Mouse (Mus musculus): ENCODE results near the gene Olah. TPM values are rescaled to one million over a fixed set of nuclear protein-coding genes. Genes with fewer than 3 reads are reported as not detected.
A peak's percentile ranks its signal among the peaks of the same experiment; 100 is the strongest.

The Olah gene
- polyA plus RNA-seq, 1 experiment from 2014 or later: not detected

DNA sequence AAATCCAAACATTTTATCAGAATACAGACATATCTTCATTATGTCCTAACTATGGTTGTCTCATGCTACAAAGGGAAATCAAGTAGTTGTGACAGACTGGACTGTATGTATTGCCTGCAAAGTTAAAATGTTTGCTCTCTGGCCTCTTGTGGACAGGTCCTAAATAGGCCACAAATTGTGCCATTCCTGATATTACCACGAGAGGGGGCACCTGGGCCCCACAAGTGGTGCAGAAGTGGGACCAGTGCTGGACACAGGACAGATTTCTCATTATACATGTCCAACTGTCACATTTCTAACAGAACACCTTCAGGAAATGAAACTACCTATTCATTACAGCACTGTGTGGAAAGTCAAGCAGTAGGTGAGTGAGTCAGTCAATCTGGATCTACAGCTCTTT is 69.7 kb downstream of the Olah start:
- Histone ChIP-seq H3K4me1 (ENCODE audit: insufficient read depth) (peaks cover 17% of the 10 kb centered on the region), H3K36me3 (replicated peaks; ENCODE audit: insufficient read depth, low read length) (peaks cover 30% of the 10 kb centered on the region), H3K27me3 (ENCODE audit: insufficient read depth, low read length) (no peaks in the 10 kb centered on the region), H3K9me3 (ENCODE audit: low read length) (no peaks in the 10 kb centered on the region), H3K4me2 (ENCODE audit: low read depth, low read length) (no peak overlapping the region), H3K27ac (ENCODE audit: low read depth) (no peak overlapping the region), H3K4me3 (ENCODE audit: low read depth, low read length) (no peak overlapping the region), H3K9ac (replicated peaks) (no peak overlapping the region)
- DNase-seq (peak; percentile 70), ATAC-seq (peak; percentile 47)
- 20% methylated on average over 1 of the region's 1 CpGs for WGBS (ENCODE audit: insufficient replicate concordance)
- TF ChIP-seq CTCF (IDR thresholded peaks at IDR 0.05; ENCODE audit: low read depth): peak; percentile 81
- no peak for TF ChIP-seq EP300 (IDR thresholded peaks at IDR 0.05; ENCODE audit: low read depth)

- H3K36me3 ChIP-seq (replicated peaks; ENCODE audit: insufficient read depth, low read length): peaks cover 32% of the 10 kb centered on the region
- H3K4me2 ChIP-seq (ENCODE audit: low read depth, low read length): no peak overlapping the region
- no peak overlapping the region for H3K27ac ChIP-seq (ENCODE audit: low read depth)
Observed at GRCm38 (mm10) chr2:3326547-3326946, 70.5 kb downstream of the Olah start.

DNA sequence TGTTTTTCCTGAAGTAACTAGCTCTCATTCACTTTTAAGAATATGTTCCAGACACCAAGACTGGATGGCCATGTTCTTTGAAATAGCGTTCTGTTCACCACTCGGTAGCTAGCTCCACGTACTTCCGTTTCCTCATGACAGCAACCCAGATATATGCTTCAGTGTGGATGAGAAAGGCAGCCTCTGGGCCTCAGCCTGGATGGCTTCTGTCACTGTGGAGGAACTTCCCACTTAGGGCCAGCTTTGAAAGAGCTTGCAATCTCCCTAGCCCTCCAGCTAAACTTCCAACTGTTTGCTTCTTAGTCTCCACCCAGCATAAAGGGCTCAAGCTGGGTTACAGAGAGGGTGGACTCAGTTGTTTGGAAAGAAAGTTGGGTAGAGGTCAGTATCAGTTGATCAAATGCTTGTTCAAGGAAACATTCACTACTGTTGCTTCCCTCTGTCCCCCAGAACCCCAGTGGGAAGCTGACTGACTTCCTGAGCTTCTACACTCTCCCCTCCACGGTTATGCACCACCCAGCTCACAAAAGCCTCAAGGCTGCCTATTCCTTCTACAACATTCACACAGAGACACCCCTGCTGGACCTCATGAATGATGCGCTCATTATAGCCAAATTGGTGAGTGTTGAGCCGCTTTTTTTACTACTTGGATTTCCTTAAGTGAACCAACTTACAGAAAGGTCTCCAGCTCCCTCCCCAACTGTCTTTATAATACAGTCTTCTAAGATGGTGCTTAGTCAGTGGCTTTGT is 72.5 kb downstream of the Olah start:
- Histone ChIP-seq H3K36me3 (replicated peaks; ENCODE audit: insufficient read depth, low read length) (peaks cover 34% of the 10 kb centered on the region), H3K27me3 (ENCODE audit: insufficient read depth, low read length) (no peaks in the 10 kb centered on the region), H3K27ac (ENCODE audit: low read depth) (no peak overlapping the region), H3K4me1 (ENCODE audit: insufficient read depth) (no peaks in the 10 kb centered on the region), H3K9me3 (ENCODE audit: low read length) (no peaks in the 10 kb centered on the region), H3K9ac (replicated peaks) (no peak overlapping the region), H3K4me2 (ENCODE audit: low read depth, low read length) (no peak overlapping the region), H3K4me3 (ENCODE audit: low read depth, low read length) (no peak overlapping the region)
- 90% methylated on average over 7 of the region's 7 CpGs for WGBS (ENCODE audit: insufficient replicate concordance)
- ATAC-seq (no peak), DNase-seq (no peak)
- TF ChIP-seq CTCF (IDR thresholded peaks at IDR 0.05; ENCODE audit: low read depth) (no peak), EP300 (IDR thresholded peaks at IDR 0.05; ENCODE audit: low read depth) (no peak)

More at GRCm38 (mm10) chr2:3326547-3326946, 70.5 kb downstream of the Olah start:
- no peak for ATAC-seq
- 79% methylated on average over 1 of the region's 1 CpGs for WGBS (ENCODE audit: insufficient replicate concordance)
- H3K4me3 ChIP-seq (ENCODE audit: low read depth, low read length): no peak overlapping the region
- no peak overlapping the region for H3K9ac ChIP-seq (replicated peaks)
- H3K27me3 ChIP-seq (ENCODE audit: insufficient read depth, low read length): no peaks in the 10 kb centered on the region
- TF ChIP-seq CTCF (IDR thresholded peaks at IDR 0.05; ENCODE audit: low read depth) (no peak), EP300 (IDR thresholded peaks at IDR 0.05; ENCODE audit: low read depth) (no peak)
- no peak for DNase-seq
- peaks cover 13% of the 10 kb centered on the region for H3K4me1 ChIP-seq (ENCODE audit: insufficient read depth)
- H3K9me3 ChIP-seq (ENCODE audit: low read length): no peaks in the 10 kb centered on the region

- Histone ChIP-seq H3K27ac (ENCODE audit: low read depth) (no peak overlapping the region), H3K4me3 (ENCODE audit: low read depth, low read length) (no peak overlapping the region), H3K36me3 (replicated peaks; ENCODE audit: insufficient read depth, low read length) (peaks cover 30% of the 10 kb centered on the region), H3K4me2 (ENCODE audit: low read depth, low read length) (no peak overlapping the region), H3K9ac (replicated peaks) (no peak overlapping the region), H3K9me3 (ENCODE audit: low read length) (no peaks in the 10 kb centered on the region), H3K27me3 (ENCODE audit: insufficient read depth, low read length) (no peaks in the 10 kb centered on the region), H3K4me1 (ENCODE audit: insufficient read depth) (no peaks in the 10 kb centered on the region)
- no peak for TF ChIP-seq EP300 (IDR thresholded peaks at IDR 0.05; ENCODE audit: low read depth)
- no peak for TF ChIP-seq CTCF (IDR thresholded peaks at IDR 0.05; ENCODE audit: low read depth)
- WGBS (ENCODE audit: insufficient replicate concordance): 76% methylated on average over 2 of the region's 2 CpGs
- DNase-seq (no peak), ATAC-seq (no peak)
Observed at GRCm38 (mm10) chr2:3323132-3323531, 73.9 kb downstream of the Olah start.

GRCm38 (mm10) chr2:3305426-3306025 is 91.5 kb downstream of the Olah start:
- H3K27me3 ChIP-seq (ENCODE audit: insufficient read depth, low read length): no peaks in the 10 kb centered on the region
- no peak for ATAC-seq
- H3K27ac ChIP-seq (ENCODE audit: low read depth): no peak overlapping the region
- H3K4me3 ChIP-seq (ENCODE audit: low read depth, low read length): no peak overlapping the region
- no peaks in the 10 kb centered on the region for H3K9me3 ChIP-seq (ENCODE audit: low read length)
- no peaks in the 10 kb centered on the region for H3K4me1 ChIP-seq (ENCODE audit: insufficient read depth)
- no peak for DNase-seq
- WGBS (ENCODE audit: insufficient replicate concordance): 80% methylated on average over 3 of the region's 3 CpGs
- TF ChIP-seq CTCF (IDR thresholded peaks at IDR 0.05; ENCODE audit: low read depth) (no peak), EP300 (IDR thresholded peaks at IDR 0.05; ENCODE audit: low read depth) (no peak)
- H3K4me2 ChIP-seq (ENCODE audit: low read depth, low read length): no peak overlapping the region
- no peak overlapping the region for H3K9ac ChIP-seq (replicated peaks)
- no peaks in the 10 kb centered on the region; the same call in 1 of the 2 replicates for H3K36me3 ChIP-seq (replicated peaks; ENCODE audit: insufficient read depth, low read length)

GRCm38 (mm10) chr2:3295826-3296225 is 101.2 kb downstream of the Olah start:
- DNase-seq (no peak), ATAC-seq (no peak)
- no peaks in the 10 kb centered on the region for H3K27me3 ChIP-seq (ENCODE audit: insufficient read depth, low read length)
- no peak overlapping the region for H3K4me3 ChIP-seq (ENCODE audit: low read depth, low read length)
- 56% methylated on average over 7 of the region's 7 CpGs for WGBS (ENCODE audit: insufficient replicate concordance)
- no peak overlapping the region for H3K4me2 ChIP-seq (ENCODE audit: low read depth, low read length)
- no peak for TF ChIP-seq CTCF (IDR thresholded peaks at IDR 0.05; ENCODE audit: low read depth)
- TF ChIP-seq EP300 (IDR thresholded peaks at IDR 0.05; ENCODE audit: low read depth): no peak
- H3K9me3 ChIP-seq (ENCODE audit: low read length): no peaks in the 10 kb centered on the region
- H3K4me1 ChIP-seq (ENCODE audit: insufficient read depth): peaks cover 17% of the 10 kb centered on the region; the same call in 1 of the 2 replicates
- no peak overlapping the region for H3K9ac ChIP-seq (replicated peaks)
- H3K27ac ChIP-seq (ENCODE audit: low read depth): no peak overlapping the region; the same call in 1 of the 2 replicates
- no peaks in the 10 kb centered on the region for H3K36me3 ChIP-seq (replicated peaks; ENCODE audit: insufficient read depth, low read length)

Data from liver, postnatal 0 days (tissue).